Mouse (Mus musculus) layer of hippocampus, postnatal 14 days (tissue): ENCODE data around the gene Zfp598. TPM values are rescaled to one million over a fixed set of nuclear protein-coding genes. Genes with fewer than 3 reads are reported as not detected.
"Not testable (repeated sequence)": the region's sequence is repeated elsewhere in the genome, so short reads cannot be mapped to it uniquely, and the experiment has no call there.

Experiments
- DNase-seq, 2 experiments: peaks; one replicate each; pipeline ENCODE4 v3.0.0; 2021 to 2022; ENCODE audit warnings: low spot score in 2 of 2, mixed read lengths in 1 of 2
- total RNA-seq, 2 experiments: library from RNA; stranded (reverse); gene quantifications; 2 replicates each; pipeline ENCODE4 v1.2.3; 2021

The Zfp598 gene
- total RNA-seq, 2 experiments from 2014 or later, result 36.5 to 40.7 TPM

- peak; percentile 96 to 99 for DNase-seq
Observed at GRCm38 (mm10) chr17:24719494-24720222, 50.2 kb downstream of the Zfp598 start.

- not testable (repeated sequence) for DNase-seq
Observed at GRCm38 (mm10) chr17:24720616-24721015, 51.1 kb downstream of the Zfp598 start.

- DNase-seq, result not testable (repeated sequence)
Observed at GRCm38 (mm10) chr17:24721383-24721955, 52.0 kb downstream of the Zfp598 start.

GRCm38 (mm10) chr17:24722220-24722924 lies 52.9 kb downstream of the Zfp598 start:
- DNase-seq, result no peak

GRCm38 (mm10) chr17:24723122-24723880 lies 53.8 kb downstream of the Zfp598 start:
- DNase-seq, result no peak

GRCm38 (mm10) chr17:24723881-24724180 lies 54.3 kb downstream of the Zfp598 start:
- no peak for DNase-seq

- peak; percentile 96 to 97 for DNase-seq
Observed at GRCm38 (mm10) chr17:24724184-24724583, 54.7 kb downstream of the Zfp598 start, which contains the start of gene Ndufb10. Gene Ndufb10 (minus strand): TSS chr17:24724478.

GRCm38 (mm10) chr17:24725637-24726390 lies 56.3 kb downstream of the Zfp598 start:
- DNase-seq, result no peak

GRCm38 (mm10) chr17:24727618-24728017 lies 58.1 kb downstream of the Zfp598 start, which contains the start of gene Rpl3l:
Gene Rpl3l (plus strand): TSS chr17:24727820.
- DNase-seq, result no peak

GRCm38 (mm10) chr17:24728184-24728583 lies 58.7 kb downstream of the Zfp598 start:
- no peak for DNase-seq

GRCm38 (mm10) chr17:24729067-24729466 lies 59.6 kb downstream of the Zfp598 start:
- no peak for DNase-seq

- no peak for DNase-seq
Observed at GRCm38 (mm10) chr17:24730787-24731186, 61.3 kb downstream of the Zfp598 start.

Other genes starting within 250 kb of the Zfp598 start
- 10 to 100 TPM; 25.4 to 28.0 TPM for gene Eci1, start 243.0 kb upstream of the Zfp598 start, total RNA-seq
- 1 to 10 TPM; 5.2 to 8.1 TPM for gene Dnase1l2, start 226.6 kb upstream of the Zfp598 start, total RNA-seq
- gene E4f1, start 199.4 kb upstream of the Zfp598 start, total RNA-seq, result 10 to 100 TPM; 27.8 to 32.3 TPM
- 10 to 100 TPM; 71.8 to 73.5 TPM for gene Pgp, start 199.3 kb upstream of the Zfp598 start, total RNA-seq
- gene Bricd5, start 195.8 kb upstream of the Zfp598 start, total RNA-seq, result 1 to 10 TPM; 1.0 to 2.1 TPM
- gene Mlst8, start 190.6 kb upstream of the Zfp598 start, total RNA-seq, result 10 to 100 TPM; 30.7 to 32.1 TPM
- 100 to 1,000 TPM; 155 to 161 TPM for gene Caskin1, start 181.1 kb upstream of the Zfp598 start, total RNA-seq
- 10 to 100 TPM; 93.6 to 96.0 TPM for gene Traf7, start 141.7 kb upstream of the Zfp598 start, total RNA-seq
- gene Rab26, start 135.5 kb upstream of the Zfp598 start, total RNA-seq, result 10 to 100 TPM; 60.1 to 69.3 TPM
- 10 to 100 TPM; 71.1 to 85.9 TPM for gene Pkd1, start 119.9 kb upstream of the Zfp598 start, total RNA-seq
- gene Tsc2, start 37.1 kb upstream of the Zfp598 start, total RNA-seq, result 100 to 1,000 TPM; 160 to 162 TPM
- gene Nthl1, start 37.0 kb upstream of the Zfp598 start, total RNA-seq, result 1 to 10 TPM; 3.9 to 5.3 TPM
- gene Slc9a3r2, start 19.4 kb upstream of the Zfp598 start, total RNA-seq, result 10 to 100 TPM; 47.9 to 52.4 TPM
- gene Npw, start 11.2 kb upstream of the Zfp598 start, total RNA-seq, result 1 to 10 TPM; 3.7 to 3.9 TPM
- gene Syngr3, start 20.3 kb downstream of the Zfp598 start, total RNA-seq, result 100 to 1,000 TPM; 197 to 204 TPM
- 10 to 100 TPM; 18.5 to 19.8 TPM for gene Gfer, start 26.5 kb downstream of the Zfp598 start, total RNA-seq
- gene Noxo1, start 26.5 kb downstream of the Zfp598 start, total RNA-seq, result 1 to 10 TPM; 2.7 to 4.4 TPM
- gene Tbl3, start 38.0 kb downstream of the Zfp598 start, total RNA-seq, result 10 to 100 TPM; 28.5 to 29.1 TPM
- not detected for gene Rnf151, start 48.4 kb downstream of the Zfp598 start, total RNA-seq
- 100 to 1,000 TPM; 494 to 506 TPM for gene Rps2, start 48.4 kb downstream of the Zfp598 start, total RNA-seq
- 100 to 1,000 TPM; 186 to 200 TPM for gene Ndufb10, start 54.8 kb downstream of the Zfp598 start, total RNA-seq
- gene Rpl3l, start 58.1 kb downstream of the Zfp598 start, total RNA-seq, result 1 to 10 TPM in 1 of 2 experiments, under 1 TPM in 1; 0.79 to 1.0 TPM
- 10 to 100 TPM; 44.4 to 51.2 TPM for gene Msrb1, start 67.0 kb downstream of the Zfp598 start, total RNA-seq
- gene Hs3st6, start 83.3 kb downstream of the Zfp598 start, total RNA-seq, result not detected
- gene Meiob, start 134.6 kb downstream of the Zfp598 start, total RNA-seq, result not detected
- 100 to 1,000 TPM; 107 to 112 TPM for gene Hagh, start 170.5 kb downstream of the Zfp598 start, total RNA-seq
- 10 to 100 TPM; 18.1 to 18.2 TPM for gene Fahd1, start 180.7 kb downstream of the Zfp598 start, total RNA-seq
- gene Igfals, start 196.3 kb downstream of the Zfp598 start, total RNA-seq, result not detected
- gene Nubp2, start 216.7 kb downstream of the Zfp598 start, total RNA-seq, result 10 to 100 TPM; 37.7 to 43.4 TPM
- 10 to 100 TPM; 40.9 to 41.2 TPM for gene Spsb3, start 217.0 kb downstream of the Zfp598 start, total RNA-seq
- 10 to 100 TPM; 66.9 to 83.2 TPM for gene Eme2, start 225.4 kb downstream of the Zfp598 start, total RNA-seq
- 10 to 100 TPM; 73.0 to 76.3 TPM for gene Mrps34, start 225.4 kb downstream of the Zfp598 start, total RNA-seq
- 10 to 100 TPM; 48.6 to 53.8 TPM for gene Nme3, start 226.8 kb downstream of the Zfp598 start, total RNA-seq